Mouse (Mus musculus): ENCODE data around the gene Mogat2. TPM values are rescaled to one million over a fixed set of nuclear protein-coding genes. Genes with fewer than 3 reads are reported as not detected.
A peak's percentile ranks its signal among the peaks of the same experiment; 100 is the strongest.

The Mogat2 gene
- total RNA-seq, 2 experiments from 2014 or later = not detected

- DNase-seq (ENCODE audit: low spot score in 2 of 2) = no peak
Observed at GRCm38 (mm10) chr7:99236888-99237660, 1.3 kb downstream of the Mogat2 start.

- no peak for DNase-seq (ENCODE audit: low spot score in 2 of 2)
Observed at GRCm38 (mm10) chr7:99235657-99236056, 2.8 kb downstream of the Mogat2 start.

- no peak for DNase-seq (ENCODE audit: low spot score in 2 of 2)
Observed at GRCm38 (mm10) chr7:99234916-99235315, 3.5 kb downstream of the Mogat2 start.

- no peak for DNase-seq (ENCODE audit: low spot score in 2 of 2)
Observed at GRCm38 (mm10) chr7:99232571-99232970, 5.8 kb downstream of the Mogat2 start.

GRCm38 (mm10) chr7:99230061-99230747, 8.2 kb downstream of the Mogat2 start:
- DNase-seq (ENCODE audit: low spot score in 2 of 2) = no peak

GRCm38 (mm10) chr7:99229411-99229810, 9.0 kb downstream of the Mogat2 start:
- peak in 1 of 2 experiments; percentile 25 for DNase-seq (ENCODE audit: low spot score in 2 of 2)

- DNase-seq (ENCODE audit: low spot score in 2 of 2) = no peak
Observed at GRCm38 (mm10) chr7:99228825-99229224, 9.6 kb downstream of the Mogat2 start.

- no peak for DNase-seq (ENCODE audit: low spot score in 2 of 2)
Observed at GRCm38 (mm10) chr7:99227267-99227666, 11.2 kb downstream of the Mogat2 start.

GRCm38 (mm10) chr7:99226662-99227061, 11.8 kb downstream of the Mogat2 start:
- no peak for DNase-seq (ENCODE audit: low spot score in 2 of 2)

- DNase-seq (ENCODE audit: low spot score in 2 of 2) = no peak
Observed at GRCm38 (mm10) chr7:99225421-99225820, 13.0 kb downstream of the Mogat2 start.

- DNase-seq (ENCODE audit: low spot score in 2 of 2) = no peak
Observed at GRCm38 (mm10) chr7:99224648-99225190, 13.7 kb downstream of the Mogat2 start.

- peak; percentile 12 to 13 for DNase-seq (ENCODE audit: low spot score in 2 of 2)
Observed at GRCm38 (mm10) chr7:99224225-99224624, 14.2 kb downstream of the Mogat2 start.

- DNase-seq (ENCODE audit: low spot score in 2 of 2) = peak; percentile 7 to 8
Observed at GRCm38 (mm10) chr7:99217338-99218074, 20.9 kb downstream of the Mogat2 start.

- DNase-seq (ENCODE audit: low spot score in 2 of 2) = no peak
Observed at GRCm38 (mm10) chr7:99215347-99215855, 23.0 kb downstream of the Mogat2 start.

GRCm38 (mm10) chr7:99214621-99215185, 23.7 kb downstream of the Mogat2 start:
- DNase-seq (ENCODE audit: low spot score in 2 of 2) = no peak

GRCm38 (mm10) chr7:99213686-99214085, 24.7 kb downstream of the Mogat2 start:
- no peak for DNase-seq (ENCODE audit: low spot score in 2 of 2)

GRCm38 (mm10) chr7:99213056-99213455, 25.4 kb downstream of the Mogat2 start:
- DNase-seq (ENCODE audit: low spot score in 2 of 2) = no peak

- no peak for DNase-seq (ENCODE audit: low spot score in 2 of 2)
Observed at GRCm38 (mm10) chr7:99208704-99209103, 29.7 kb downstream of the Mogat2 start.

- no peak for DNase-seq (ENCODE audit: low spot score in 2 of 2)
Observed at GRCm38 (mm10) chr7:99206364-99206763, 32.1 kb downstream of the Mogat2 start.

- no peak for DNase-seq (ENCODE audit: low spot score in 2 of 2)
Observed at GRCm38 (mm10) chr7:99202163-99202562, 36.3 kb downstream of the Mogat2 start.

- no peak for DNase-seq (ENCODE audit: low spot score in 2 of 2)
Observed at GRCm38 (mm10) chr7:99200290-99200689, 38.1 kb downstream of the Mogat2 start.
